Mouse (Mus musculus): ENCODE data around the gene Mblac2.
"Not testable (repeated sequence)": the region's sequence is repeated elsewhere in the genome, so short reads cannot be mapped to it uniquely, and the experiment has no call there.

Gene Mblac2

DNA sequence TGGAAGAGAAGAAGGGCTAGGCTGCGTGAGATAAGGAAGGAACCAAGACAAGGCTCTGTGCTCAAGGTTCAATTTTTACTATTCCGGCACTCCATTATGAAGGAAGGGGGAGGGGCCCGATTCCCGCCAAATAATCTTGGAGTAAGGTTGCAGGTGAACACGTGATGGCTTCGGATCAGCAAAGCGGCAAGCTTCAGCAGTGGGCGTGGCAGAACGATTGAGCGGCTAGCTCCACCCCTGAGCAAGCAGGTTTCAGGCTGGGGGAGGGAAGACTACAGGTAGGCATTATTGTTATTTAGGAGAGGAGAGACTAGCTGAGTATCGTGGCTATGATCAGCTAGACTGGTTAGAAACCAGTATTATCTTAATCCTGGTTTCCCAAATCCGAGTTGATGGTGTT, 17.0 kb downstream of the Mblac2 start:
- in situ Hi-C loops (cut with MboI; ENCODE audit: low pct_unique_long_range_greater_than_20kb in 1 of 2, low sequenced_read_pairs in 2 of 2, unreplicated experiment in 1 of 2), result not testable (repeated sequence)

DNA sequence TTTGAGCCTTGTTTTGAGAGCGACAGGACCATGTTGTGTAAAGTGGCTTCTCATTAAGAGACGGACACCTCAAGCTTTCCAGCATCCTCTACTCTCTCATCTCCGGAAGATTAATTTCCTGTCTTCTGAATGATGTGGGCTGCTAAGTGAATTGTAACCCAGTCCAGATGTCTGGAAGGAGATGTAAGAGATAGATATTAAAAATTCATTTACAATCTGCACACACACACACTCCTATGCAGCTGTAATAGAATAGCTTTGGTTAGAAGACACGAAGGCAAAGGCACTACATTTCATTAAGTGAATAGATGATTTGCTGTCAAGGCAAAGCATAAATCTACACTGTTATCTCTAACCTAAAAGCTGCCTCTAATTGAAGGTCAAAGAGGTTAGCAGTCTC, 18.0 kb downstream of the Mblac2 start:
- in situ Hi-C loops (cut with MboI; ENCODE audit: low pct_unique_long_range_greater_than_20kb in 1 of 2, low sequenced_read_pairs in 2 of 2, unreplicated experiment in 1 of 2), result no loop called here

DNA sequence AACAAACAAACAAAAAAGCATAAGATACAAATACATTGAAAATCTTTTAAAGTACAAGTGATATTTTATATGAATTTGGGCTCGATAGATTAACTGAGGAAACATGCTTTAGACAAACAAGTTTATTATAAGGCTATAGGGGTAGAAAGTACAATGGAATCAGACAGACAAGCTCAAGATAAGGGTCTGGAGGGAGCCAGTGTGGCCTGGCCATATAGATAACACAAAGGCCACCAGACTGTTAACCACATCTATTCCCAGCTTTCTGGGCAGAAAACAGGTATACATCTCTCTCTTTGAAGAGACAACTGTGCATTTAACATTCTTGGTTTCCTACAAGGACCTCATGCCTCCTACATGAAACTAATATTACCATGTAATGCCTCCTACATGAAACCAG, 19.2 kb downstream of the Mblac2 start:
- in situ Hi-C loops (cut with MboI; ENCODE audit: low pct_unique_long_range_greater_than_20kb in 1 of 2, low sequenced_read_pairs in 2 of 2, unreplicated experiment in 1 of 2), result no loop called here

DNA sequence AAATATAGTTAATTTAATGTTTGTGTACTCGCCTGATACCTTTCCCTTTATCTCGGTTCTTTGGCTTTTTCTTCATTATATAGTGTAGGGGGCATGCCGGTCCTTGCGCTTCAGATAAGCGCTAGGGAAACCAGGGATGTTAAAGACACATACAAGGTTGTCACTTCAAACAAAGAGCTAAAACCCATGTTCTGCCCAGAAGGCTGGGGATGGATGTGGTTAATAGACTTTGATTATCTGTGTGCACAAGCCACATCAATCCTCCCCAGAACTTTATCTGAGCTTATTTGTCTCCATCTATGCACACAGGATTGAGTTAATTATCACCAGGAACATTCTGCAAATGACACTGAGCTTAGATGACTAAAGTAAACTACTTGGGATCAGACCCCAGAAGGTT, 25.5 kb downstream of the Mblac2 start:
- in situ Hi-C loops (cut with MboI; ENCODE audit: low pct_unique_long_range_greater_than_20kb in 1 of 2, low sequenced_read_pairs in 2 of 2, unreplicated experiment in 1 of 2), result no loop called here

DNA sequence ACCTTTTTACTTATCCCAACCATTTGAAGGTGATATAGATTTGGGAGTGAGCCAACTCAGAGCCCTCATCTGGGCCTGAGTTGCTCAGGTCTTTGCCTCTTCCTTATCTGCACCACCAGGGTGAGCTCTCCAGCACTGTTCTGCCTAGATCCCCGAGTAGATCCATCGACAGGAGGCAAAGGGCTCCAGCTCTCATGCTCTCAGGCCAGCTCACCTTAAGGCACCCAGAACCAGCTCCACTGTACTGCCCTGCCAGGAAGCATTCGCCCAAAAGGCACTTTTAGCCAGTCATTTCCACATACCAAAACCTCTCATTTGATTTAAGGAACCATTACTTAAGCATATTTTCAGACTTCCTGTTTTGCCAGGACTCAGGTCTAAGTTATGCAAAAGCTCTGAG, 29.8 kb downstream of the Mblac2 start:
- in situ Hi-C loops (cut with MboI; ENCODE audit: low pct_unique_long_range_greater_than_20kb in 1 of 2, low sequenced_read_pairs in 2 of 2, unreplicated experiment in 1 of 2), result no loop called here

DNA sequence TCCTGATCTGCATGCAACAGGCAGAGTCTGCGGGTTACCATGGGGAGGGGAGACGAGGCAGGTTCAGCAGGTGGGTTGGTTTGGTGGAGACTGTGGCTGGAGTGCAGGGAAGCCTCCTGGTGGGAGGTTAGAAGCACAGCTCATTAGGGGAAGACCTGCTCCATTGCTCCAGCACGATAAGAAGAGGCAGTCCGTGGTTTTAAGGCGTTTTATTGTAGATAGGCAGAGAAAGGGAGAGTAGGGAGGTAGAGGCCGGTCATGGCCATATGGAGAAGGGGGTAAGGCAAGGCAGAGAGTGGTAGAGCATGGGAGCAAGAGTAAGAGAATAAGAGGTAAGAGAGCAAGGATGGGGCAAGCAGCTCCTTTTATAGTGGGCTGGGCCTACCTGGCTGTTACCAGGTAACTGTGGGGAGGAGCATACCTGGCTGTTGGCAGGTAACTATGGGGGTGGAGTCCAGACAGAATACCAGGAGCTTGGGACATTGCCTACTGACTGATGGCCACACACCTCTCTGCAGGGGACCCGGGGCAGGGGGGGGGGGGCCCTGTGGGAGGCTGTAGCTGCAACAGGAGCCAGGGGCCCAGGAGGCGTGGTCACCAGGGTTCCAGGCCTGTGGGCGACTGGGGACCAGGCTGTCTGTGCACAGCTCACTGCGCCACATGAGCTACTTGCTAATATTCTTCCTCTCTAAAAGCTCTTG, 32.4 kb downstream of the Mblac2 start:
- in situ Hi-C loops (cut with MboI; ENCODE audit: low pct_unique_long_range_greater_than_20kb in 1 of 2, low sequenced_read_pairs in 2 of 2, unreplicated experiment in 1 of 2), result no loop called here

DNA sequence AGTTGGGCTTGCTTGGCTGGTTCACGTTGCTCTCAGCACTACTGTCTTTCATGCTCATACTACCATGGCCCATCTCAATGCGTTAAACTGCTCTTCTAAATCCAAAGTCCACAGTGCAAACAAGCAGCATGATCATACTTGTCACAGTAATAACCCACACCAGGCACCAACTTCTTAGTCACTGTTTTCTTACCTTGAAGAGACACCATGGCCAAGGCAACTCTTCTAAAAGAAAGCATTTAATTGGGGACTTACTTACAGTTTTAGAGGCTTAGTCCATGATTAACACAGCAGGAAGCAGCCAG, 32.9 kb downstream of the Mblac2 start:
- in situ Hi-C loops (cut with MboI; ENCODE audit: low pct_unique_long_range_greater_than_20kb in 1 of 2, low sequenced_read_pairs in 2 of 2, unreplicated experiment in 1 of 2), result no loop called here

DNA sequence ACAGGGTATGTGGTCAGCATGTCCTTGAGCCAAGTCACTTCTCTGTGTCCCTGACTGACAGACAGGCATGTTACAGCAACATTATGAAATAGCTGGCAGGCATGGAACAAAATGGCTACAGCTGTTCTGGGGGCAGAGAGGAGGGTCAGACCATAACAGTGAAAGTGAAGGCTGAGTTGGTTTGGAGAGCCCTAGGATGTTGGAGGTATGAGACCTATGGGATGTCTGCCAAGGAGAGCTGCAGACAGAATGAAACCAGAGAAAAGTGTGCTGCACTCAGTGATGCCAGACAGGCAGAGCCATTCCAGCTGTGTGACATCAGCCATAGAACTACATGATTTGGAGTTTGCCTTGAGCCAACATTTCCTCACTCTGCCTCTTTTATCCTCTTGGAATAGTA, 43.7 kb downstream of the Mblac2 start:
- in situ Hi-C loops (cut with MboI; ENCODE audit: low pct_unique_long_range_greater_than_20kb in 1 of 2, low sequenced_read_pairs in 2 of 2, unreplicated experiment in 1 of 2), result no loop called here

DNA sequence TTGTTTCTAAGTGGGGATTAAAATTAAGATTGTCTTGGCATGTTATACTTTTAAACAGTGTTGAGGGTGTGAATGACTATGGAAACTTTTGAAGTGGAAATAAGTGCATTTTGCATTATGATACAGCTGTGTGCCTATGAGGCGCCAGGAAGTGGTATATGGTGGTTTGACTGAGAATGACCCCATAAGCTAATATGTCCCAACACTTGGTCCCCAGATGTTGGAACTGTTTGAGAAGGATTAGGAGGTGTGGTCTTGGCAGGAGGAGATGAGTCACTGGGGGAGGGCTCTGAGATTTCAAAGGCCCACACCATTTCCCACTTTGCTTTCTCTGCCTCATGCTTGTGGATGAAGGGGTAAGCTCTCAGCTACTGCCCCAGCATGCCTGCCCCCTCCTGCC, 44.2 kb downstream of the Mblac2 start:
- in situ Hi-C loops (cut with MboI; ENCODE audit: low pct_unique_long_range_greater_than_20kb in 1 of 2, low sequenced_read_pairs in 2 of 2, unreplicated experiment in 1 of 2), result no loop called here

DNA sequence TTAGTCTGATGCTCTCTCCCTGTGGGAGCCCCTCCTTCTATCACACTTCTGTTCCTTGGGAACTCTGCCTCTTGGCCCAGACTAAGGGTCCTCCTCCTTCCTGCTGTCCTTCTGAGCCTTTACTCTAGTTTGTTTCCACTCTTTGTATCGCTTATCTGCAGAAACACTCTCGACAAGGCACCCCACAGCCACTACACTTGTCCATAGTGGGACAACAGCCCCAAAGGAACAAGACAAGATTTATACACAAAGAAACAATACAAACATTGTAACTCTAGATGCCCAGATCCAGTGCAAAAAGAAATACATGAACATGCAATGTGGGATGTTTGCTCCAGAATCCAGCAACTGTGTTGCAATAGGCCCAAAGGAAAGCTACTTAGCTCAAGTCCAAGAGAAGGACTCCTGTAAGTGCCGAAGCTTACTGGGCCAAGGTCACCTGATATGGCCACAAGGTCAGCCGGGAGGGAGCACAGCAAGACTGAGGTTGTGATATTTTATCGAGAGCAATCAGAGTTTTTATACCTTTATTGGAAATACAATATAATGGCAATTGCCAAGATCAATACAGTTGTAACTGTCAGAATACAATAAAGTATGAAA, 46.0 kb downstream of the Mblac2 start:
- in situ Hi-C loops (cut with MboI; ENCODE audit: low pct_unique_long_range_greater_than_20kb in 1 of 2, low sequenced_read_pairs in 2 of 2, unreplicated experiment in 1 of 2), result no loop called here

DNA sequence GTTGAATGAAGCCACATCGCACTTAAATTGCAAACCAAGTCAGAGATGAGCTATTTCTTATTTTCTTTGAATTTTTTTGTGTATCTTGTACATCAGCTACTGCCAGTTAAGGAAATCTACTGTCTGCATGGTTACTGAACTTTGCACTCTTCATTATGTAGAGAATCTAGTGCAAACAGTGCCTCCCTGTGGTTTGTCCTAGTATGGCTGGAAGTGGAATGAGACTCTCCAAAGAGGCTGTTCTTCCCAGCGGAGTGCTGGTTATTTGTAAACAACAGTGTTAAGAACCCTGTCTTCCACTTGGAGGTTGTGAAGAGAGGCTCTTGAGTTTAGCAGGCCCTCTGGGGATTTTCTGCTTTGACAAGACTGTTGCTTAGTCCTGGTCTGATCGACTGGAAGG, 49.2 kb downstream of the Mblac2 start:
- in situ Hi-C loops (cut with MboI; ENCODE audit: low pct_unique_long_range_greater_than_20kb in 1 of 2, low sequenced_read_pairs in 2 of 2, unreplicated experiment in 1 of 2), result loop anchor here (5.0 kb wide), 1 partner anchor 323 kb away; no protein-coding TSS in a partner anchor

DNA sequence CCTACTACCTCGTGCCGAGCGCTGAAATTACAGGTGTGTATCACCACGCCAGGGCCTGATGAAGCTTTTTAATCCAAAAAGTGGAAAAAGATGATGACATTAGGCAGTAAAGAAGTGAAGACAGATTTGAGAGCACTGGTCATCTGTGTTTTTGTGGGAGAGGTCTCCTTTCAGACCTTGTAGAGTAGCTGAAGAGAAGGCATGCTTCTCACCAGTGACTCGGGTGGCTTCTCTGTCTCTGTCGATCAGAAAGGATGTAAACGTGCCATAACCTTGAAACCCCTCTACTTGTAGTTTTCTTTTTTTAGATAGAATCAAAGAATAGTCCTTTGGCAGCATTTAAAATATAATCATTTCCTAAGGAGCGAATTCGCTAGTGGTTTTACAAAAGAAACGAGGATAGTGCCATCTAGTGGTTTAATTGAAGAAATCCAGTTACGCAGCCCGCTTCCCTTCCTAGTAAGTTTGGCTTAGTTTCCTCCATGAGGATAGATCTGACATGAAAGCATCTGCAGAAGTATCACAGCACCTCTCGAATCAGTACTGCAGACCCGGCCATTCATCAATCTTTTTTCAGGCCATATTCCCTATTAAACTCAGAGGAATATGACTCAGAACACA, 50.5 kb downstream of the Mblac2 start:
- in situ Hi-C loops (cut with MboI; ENCODE audit: low pct_unique_long_range_greater_than_20kb in 1 of 2, low sequenced_read_pairs in 2 of 2, unreplicated experiment in 1 of 2), result loop anchor here (5.0 kb wide), 1 partner anchor 324 kb away; no protein-coding TSS in a partner anchor

DNA sequence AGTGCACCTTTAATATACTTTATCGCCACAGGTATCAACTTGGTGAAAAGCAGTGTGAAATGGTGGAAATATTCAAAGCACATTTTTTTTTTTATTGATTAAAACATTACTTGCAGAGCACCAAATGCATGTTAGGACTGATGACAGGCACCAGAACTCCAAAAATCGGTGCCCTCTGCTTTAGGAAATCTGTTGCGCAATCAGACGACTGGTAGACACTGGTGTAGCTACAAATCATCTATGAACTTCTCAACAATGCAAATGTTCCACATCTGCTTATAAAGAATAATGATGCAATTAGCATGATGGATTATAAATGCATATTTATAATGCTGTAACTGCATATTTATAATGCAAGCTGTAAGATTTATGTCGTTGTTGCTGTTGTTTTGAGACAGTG, 53.0 kb downstream of the Mblac2 start:
- in situ Hi-C loops (cut with MboI; ENCODE audit: low pct_unique_long_range_greater_than_20kb in 1 of 2, low sequenced_read_pairs in 2 of 2, unreplicated experiment in 1 of 2), result loop anchor here (5.0 kb wide), 1 partner anchor 327 kb away; no protein-coding TSS in a partner anchor

DNA sequence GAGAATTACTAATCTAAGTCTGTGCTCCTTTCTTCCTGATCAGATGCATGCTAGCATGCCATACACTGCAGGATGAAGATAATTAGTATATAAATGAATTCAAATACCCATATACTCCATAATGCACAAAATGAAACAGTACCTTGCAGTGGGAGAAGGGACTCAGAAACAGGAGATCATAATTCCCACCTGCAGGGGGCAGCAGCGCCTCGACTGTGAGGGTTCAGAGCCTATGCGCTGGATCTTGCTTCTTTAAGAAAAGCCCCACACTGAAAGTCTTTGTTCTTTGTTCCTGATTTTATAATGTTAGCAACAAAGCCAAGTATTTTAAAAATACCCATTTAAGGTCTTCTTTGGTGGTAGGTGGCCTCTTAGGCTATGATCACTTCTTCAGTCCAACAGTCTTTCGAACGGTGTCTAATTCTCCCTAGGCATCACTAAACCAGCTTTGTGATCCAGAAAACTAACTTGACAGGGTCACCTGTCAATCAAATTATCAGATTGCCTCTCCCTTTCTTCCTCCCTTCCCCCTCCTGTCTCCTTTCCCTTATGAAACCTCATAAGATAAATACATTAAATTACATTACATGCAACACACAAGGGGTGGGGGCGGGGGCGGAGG, 56.0 kb downstream of the Mblac2 start:
- in situ Hi-C loops (cut with MboI; ENCODE audit: low pct_unique_long_range_greater_than_20kb in 1 of 2, low sequenced_read_pairs in 2 of 2, unreplicated experiment in 1 of 2), result no loop called here

DNA sequence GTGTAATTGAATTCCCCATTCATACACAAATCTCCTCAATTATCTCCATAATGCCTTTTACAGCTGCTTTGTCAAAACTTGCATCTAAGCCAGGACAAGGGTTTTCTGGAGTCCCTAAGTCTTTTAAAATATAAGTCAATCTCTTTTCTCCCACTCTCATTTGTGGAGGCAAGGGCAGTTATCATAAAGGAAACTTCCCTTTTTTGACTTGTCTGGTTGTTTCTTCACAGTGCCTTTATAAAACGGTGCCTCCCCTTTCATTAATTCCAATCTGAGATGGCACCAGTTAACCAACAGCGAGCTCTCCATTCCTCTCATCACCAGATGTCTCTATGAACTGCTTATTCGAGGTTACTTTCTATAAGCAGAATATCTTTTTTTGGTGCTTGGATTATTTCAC, 65.1 kb downstream of the Mblac2 start:
- in situ Hi-C loops (cut with MboI; ENCODE audit: low pct_unique_long_range_greater_than_20kb in 1 of 2, low sequenced_read_pairs in 2 of 2, unreplicated experiment in 1 of 2), result no loop called here

DNA sequence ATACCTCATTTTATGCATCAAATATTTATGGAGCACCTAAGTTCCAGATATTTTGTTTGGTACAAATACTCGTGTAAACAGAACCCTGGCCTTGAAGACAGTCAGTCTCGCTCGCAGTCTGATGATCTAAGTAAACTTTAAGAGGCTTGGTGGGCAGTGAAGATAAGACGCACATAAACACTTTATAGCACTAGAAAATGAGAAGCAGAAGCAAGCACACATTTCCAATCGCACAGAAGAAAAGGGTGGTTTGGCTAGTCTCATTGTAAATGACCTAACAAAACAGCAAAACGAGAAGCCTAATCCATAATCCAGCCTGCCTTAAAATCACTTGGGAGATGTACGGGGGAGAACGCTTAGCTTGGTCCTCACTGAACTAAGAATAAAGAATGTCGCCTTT, 71.3 kb downstream of the Mblac2 start:
- in situ Hi-C loops (cut with MboI; ENCODE audit: low pct_unique_long_range_greater_than_20kb in 1 of 2, low sequenced_read_pairs in 2 of 2, unreplicated experiment in 1 of 2), result no loop called here

DNA sequence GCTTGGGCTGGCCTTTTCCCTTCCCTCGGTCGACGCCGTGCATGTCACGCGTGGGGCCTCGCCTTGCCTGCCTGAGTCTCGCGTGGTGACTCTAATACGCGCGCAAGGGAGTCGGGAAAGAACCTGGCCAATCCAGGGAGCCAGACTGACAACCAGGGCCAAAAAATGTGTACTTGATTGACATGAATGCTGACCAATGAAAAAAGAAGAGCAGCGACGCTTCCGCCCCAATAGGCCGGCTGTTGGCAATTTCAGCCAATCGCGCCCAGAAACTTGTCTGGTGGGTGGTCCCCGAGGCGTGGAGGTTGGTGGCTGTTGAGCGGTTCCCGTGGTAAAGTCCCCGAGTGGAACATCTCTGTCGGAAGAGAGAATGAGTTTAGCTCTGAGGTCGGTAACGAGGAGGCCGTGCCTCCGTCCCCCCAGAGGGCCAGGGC, 71.8 kb downstream of the Mblac2 start, which contains the start of gene Cetn3:
TSS of gene Cetn3 (plus strand) at position 107 of the 434 bp plus-strand sequence.
- in situ Hi-C loops (cut with MboI; ENCODE audit: low pct_unique_long_range_greater_than_20kb in 1 of 2, low sequenced_read_pairs in 2 of 2, unreplicated experiment in 1 of 2), result no loop called here

DNA sequence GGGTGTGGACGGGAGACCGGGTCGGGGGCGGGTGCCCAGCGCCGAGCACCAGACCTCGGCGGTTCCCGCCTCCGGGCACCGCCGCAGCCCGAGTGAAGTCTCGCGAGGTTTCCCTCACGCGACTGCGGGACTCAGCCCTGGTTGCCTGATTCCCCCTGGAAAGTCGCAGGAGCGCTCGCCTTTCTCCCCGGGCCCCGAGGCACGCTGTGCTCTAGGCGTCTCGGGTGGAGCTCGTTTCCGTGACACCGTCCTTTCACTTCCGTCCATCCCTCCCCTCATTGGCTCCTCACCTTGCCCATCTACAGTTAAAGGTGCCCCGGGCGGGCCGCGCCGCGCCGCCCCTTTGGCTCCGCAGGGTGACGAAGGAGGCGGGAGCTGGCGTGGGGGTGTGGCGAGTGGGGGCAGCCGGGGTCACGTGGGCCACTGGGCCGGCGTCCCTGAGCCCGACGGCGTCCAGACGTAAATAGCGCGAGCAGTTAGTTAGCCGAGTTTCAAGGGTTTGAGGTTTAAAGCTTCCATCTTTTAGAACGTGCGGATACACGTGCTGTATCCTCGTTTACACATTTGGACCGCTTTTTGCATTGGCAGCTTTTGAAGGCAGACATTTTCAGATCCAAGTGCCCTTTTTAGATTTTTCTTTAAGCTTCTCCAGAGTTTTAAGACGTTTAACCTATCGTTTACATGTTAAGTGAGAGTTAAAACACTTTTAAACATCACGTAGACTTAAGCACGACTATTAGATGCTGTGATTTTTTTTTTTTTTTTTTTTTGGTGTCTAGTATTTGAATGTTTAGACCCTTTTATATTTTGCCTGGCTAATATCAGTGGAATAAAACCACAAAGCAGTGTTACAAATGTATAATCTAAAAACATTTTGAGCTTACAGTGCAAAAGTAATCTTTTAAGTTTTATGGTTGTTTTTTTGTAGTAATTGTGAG, 72.5 kb downstream of the Mblac2 start:
- in situ Hi-C loops (cut with MboI; ENCODE audit: low pct_unique_long_range_greater_than_20kb in 1 of 2, low sequenced_read_pairs in 2 of 2, unreplicated experiment in 1 of 2), result no loop called here
